Mouse (Mus musculus) brain, embryonic 14.5 days (tissue): Measurements from ENCODE around the gene Fam161a.

Experiments
- CTCF ChIP-seq: fragments of 200-500 bp; IDR thresholded peaks from 2 replicates; pipeline ENCODE4 v1.5.1; 2012; ENCODE audit warnings: inconsistent platforms, mild to moderate bottlenecking, moderate library complexity, borderline replicate concordance; ENCODE audit not compliant: insufficient read depth, insufficient read length; ENCODE audit errors: extremely low read depth
- POLR2A ChIP-seq: fragments of 200-500 bp; IDR thresholded peaks from 2 replicates; pipeline ENCODE4 v1.6.1; 2012; ENCODE audit warnings: mild to moderate bottlenecking, inconsistent platforms, borderline replicate concordance; ENCODE audit not compliant: poor library complexity, insufficient read depth, insufficient read length, severe bottlenecking; ENCODE audit errors: extremely low read depth

DNA sequence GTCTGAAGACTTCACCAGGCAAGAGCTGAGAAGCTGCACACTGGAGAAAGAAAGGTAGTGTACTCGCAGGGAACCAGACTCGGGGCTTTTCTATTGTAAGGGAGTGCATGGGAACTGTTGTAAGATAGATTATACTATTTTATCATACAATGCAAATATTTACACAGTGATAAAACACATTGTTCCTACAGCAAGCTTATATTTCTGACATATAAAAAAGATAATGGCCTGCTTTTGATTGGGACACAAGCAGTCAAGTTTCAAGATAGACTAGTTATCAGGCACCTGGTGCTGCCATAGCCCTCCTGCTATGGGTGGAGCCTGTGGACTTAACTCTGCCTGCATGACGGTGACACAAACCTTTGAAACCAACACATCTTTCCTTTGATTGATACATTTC is 21.6 kb downstream of the Fam161a start:
- TF ChIP-seq CTCF = no peak
- TF ChIP-seq POLR2A = no peak
